Mouse (Mus musculus) brain, embryonic 14.5 days (tissue): ENCODE results near the gene Ogfr.

Experiments used
- CTCF ChIP-seq: fragments of 200-500 bp; IDR thresholded peaks from 2 replicates; pipeline ENCODE4 v1.5.1; 2012; ENCODE audit warnings: inconsistent platforms, mild to moderate bottlenecking, moderate library complexity, borderline replicate concordance; ENCODE audit not compliant: insufficient read depth, insufficient read length; ENCODE audit errors: extremely low read depth
- POLR2A ChIP-seq: fragments of 200-500 bp; IDR thresholded peaks from 2 replicates; pipeline ENCODE4 v1.6.1; 2012; ENCODE audit warnings: mild to moderate bottlenecking, inconsistent platforms, borderline replicate concordance; ENCODE audit not compliant: poor library complexity, insufficient read depth, insufficient read length, severe bottlenecking; ENCODE audit errors: extremely low read depth

- peak; percentile 70 for TF ChIP-seq CTCF
- TF ChIP-seq POLR2A = no peak
Measured at GRCm38 (mm10) chr2:180566240-180566913, 22.7 kb upstream of the Ogfr start.
